Mouse (Mus musculus) spleen, embryonic (tissue): ENCODE data around the gene Nupl2.

ENCODE experiments used
- CTCF ChIA-PET: fragments of 350-600 bp; sonication (Branson Sonifier 250); formaldehyde crosslinking; loops from one replicate; lab custom pipeline; 2022; lab: Charles Lee

Nupl2 gene

DNA sequence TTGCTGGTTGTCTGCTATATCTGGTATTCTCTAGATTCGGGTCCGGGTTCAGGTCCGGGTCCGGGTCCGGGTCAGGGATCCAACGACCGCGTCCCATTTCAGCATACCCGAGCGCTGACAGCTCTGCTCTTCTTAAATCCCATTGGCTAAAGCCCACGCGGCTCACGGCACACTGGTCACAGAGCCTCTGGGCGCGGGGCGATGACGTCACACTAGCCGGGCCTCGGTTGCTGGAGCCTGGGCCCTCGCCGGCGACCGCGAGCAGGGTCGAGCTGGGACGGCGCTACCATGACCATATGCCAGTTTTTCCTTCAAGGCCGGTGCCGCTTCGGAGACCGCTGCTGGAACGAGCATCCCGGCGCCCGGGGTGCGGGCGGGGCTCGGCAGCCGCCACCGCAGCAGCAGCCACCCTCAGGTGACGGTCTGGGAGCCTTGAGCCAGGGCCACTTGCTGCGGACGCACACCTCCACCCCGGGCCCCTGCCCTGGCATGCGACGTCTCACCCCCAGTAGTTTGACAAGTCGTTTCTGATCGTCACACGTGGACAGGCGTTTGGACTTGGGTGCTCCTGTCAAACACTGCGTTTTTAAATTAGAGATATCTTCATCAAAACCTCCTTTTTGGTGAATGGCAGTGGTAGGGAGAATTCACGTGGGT lies at the start of gene Nupl2:
Gene Nupl2 (plus strand): TSS at position 175 of the 657 bp plus-strand sequence.
- CTCF ChIA-PET: no interaction called here

- CTCF ChIA-PET: no interaction called here
Observed at GRCm38 (mm10) chr5:24122221-24122620, 42.5 kb upstream of the Nupl2 start.

- CTCF ChIA-PET: no interaction called here
Observed at GRCm38 (mm10) chr5:24124175-24124574, 40.6 kb upstream of the Nupl2 start.

- CTCF ChIA-PET: no interaction called here
Observed at GRCm38 (mm10) chr5:24124579-24125276, 40.0 kb upstream of the Nupl2 start.

DNA sequence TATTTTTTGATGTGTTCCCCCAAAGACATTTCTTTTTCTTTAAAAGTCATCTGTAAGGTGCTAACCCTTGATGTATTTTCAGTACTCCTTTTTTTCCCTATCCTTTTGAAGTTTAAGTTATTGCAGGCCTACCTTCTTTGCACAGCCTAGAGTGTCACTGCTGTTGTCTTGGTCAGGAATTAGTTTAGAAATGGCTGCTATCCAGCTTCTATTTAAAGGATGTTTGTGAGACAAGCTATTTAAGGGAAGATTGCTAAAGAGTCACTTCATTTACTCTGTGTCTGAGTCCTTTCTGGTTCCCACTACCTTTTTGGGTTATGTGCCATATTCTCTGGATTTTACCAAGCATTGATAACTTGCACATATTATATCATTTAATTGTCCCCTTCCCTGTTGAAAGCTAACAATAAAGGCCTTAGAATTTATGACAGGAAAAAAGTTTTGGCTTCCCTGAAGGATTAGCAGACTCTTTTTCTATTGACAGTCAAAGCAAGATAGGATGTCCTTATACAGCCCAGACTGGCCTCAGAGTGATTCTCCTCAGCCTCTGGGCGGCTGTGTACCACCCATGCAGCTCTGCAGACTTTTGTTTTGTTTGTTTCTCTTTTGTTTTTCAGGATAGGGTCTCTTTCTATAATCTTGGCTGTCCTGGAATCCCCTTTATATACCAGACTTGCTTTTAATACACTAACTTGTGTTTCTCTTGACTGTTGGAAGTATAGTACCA lies 38.7 kb upstream of the Nupl2 start:
- CTCF ChIA-PET: no interaction called here

DNA sequence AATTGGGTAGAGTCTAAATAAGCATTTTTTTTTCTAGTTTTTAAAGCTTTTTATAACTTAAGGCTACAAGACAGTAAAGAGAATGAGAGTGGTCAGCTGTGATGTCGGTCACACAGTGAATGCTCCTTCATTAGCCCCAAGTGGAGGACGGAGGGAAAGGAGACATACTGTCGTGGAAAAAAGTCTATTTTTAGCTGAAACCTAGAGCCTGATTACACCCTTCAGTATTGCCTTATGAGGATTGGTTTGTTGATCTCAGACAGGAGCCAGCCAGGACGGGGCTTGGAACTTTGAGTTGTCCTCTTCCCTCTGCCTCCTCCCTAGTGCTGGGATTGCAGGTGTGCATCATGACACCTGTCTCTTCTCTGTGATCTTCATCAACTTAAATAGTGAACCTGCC lies 37.8 kb upstream of the Nupl2 start:
- CTCF ChIA-PET: no interaction called here

DNA sequence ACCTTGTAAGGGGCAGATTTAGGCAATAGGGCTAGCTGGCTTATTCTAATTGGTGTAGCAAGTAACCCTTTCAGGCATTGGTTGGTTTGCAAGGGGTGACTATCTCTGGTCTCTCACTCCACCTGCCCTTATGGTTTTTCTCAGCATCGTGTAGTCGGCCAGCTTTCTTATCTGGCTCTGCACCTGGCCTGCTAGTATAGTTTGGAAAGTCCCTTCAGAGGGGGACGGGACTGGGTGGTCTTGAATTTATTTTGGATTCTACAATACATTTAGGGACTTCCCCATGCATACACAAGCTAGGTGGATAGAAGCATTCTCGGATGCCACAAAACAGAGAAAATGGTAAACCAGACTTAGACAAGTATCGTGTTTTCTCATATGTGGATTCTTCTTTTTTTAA lies 17.8 kb upstream of the Nupl2 start:
- CTCF ChIA-PET: no interaction called here

- CTCF ChIA-PET: no interaction called here
Observed at GRCm38 (mm10) chr5:24152199-24152598, 12.6 kb upstream of the Nupl2 start.

GRCm38 (mm10) chr5:24156774-24157173 lies 8.0 kb upstream of the Nupl2 start:
- CTCF ChIA-PET: no interaction called here

DNA sequence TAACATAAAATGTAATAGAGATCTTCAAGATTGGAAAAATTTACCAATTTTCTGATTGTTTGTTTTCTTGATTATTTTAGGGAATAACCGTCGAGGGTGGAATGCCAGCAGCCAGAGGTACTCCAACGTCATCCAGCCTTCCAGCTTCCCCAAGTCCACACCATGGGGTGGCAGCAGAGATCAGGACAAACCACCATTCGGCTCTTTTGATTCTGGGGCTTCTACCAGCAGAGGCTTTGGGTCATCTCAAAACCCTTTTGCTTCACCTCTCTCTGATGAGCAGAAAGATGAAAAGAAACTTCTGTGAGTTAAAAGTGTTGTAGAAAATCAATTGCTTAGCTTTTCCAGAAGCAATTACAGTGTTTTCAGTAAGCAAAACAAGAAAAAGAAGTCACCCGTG lies 2.5 kb downstream of the Nupl2 start:
- CTCF ChIA-PET: no interaction called here

GRCm38 (mm10) chr5:24169881-24170280 lies 5.1 kb downstream of the Nupl2 start:
- CTCF ChIA-PET: no interaction called here

- CTCF ChIA-PET: no interaction called here
Observed at GRCm38 (mm10) chr5:24172092-24172491, 7.3 kb downstream of the Nupl2 start.

- CTCF ChIA-PET: no interaction called here
Observed at GRCm38 (mm10) chr5:24181514-24182295, 16.9 kb downstream of the Nupl2 start.

DNA sequence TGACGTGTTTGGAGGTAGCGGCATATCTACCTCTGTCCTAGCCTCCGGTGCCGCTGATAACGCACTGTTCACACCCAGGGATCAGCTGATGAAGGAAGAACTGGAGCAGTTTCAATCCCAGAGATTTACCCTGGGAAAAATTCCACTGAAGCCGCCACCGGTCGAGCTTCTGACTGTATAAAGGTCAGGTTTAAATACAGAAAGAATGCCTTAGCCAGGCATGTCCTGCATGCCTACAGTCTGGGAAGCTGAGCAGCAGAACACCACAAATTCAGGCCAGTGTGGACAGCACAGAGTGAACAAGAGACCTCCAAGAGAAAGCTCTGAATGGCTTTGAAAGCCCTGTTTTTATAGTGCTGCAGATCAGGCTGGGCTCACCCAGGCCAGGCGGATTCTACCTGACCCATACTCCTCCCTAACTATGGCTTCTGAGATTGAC lies 17.6 kb downstream of the Nupl2 start:
- CTCF ChIA-PET: no interaction called here

GRCm38 (mm10) chr5:24183096-24183495 lies 18.3 kb downstream of the Nupl2 start:
- CTCF ChIA-PET: no interaction called here

DNA sequence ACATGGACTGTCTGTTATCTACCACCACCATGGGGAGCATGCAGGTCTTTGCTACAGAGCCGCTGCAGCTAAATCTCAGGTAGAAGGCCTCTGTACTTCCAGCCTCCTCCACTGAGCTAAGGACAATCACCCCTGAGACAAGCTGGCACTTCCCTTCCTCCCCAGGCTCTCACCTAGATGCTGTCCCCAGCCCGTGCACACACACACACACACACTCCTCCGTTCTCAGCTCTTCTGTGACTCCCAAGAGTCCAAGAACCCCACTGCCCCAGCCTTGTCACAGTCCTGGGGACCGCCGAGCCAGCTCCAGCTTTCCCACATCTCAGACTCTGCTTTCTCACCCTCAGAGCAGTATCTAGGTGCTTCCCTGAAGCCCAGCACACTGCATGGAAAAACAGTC lies 19.2 kb downstream of the Nupl2 start:
- CTCF ChIA-PET: interaction anchor here (0.6 kb wide), 1 partner anchor 802 kb away, joined by 3 read pairs; no protein-coding TSS in a partner anchor

- CTCF ChIA-PET: no interaction called here
Observed at GRCm38 (mm10) chr5:24188476-24188875, 23.7 kb downstream of the Nupl2 start.

GRCm38 (mm10) chr5:24191821-24192220 lies 27.1 kb downstream of the Nupl2 start:
- CTCF ChIA-PET: no interaction called here

DNA sequence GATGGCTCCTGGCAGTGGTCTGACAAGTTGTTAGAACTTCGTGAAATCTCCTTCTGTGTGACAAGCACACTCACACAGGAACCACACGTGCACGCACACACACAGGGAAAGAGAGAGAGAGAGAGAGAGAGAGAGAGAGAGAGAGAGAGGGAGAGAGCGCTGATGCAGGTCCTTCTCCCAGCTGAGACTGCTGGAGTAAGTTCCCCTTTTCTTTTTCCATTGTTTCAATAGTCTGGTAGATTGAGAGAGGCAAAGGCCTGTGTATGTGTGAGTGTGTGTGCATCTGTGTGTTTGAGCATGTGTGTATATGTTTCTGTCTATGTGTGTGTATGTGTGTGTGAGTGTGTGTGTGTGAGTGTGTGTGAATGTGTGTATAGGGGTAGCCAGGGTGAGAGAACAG lies 36.2 kb downstream of the Nupl2 start:
- CTCF ChIA-PET: no interaction called here

DNA sequence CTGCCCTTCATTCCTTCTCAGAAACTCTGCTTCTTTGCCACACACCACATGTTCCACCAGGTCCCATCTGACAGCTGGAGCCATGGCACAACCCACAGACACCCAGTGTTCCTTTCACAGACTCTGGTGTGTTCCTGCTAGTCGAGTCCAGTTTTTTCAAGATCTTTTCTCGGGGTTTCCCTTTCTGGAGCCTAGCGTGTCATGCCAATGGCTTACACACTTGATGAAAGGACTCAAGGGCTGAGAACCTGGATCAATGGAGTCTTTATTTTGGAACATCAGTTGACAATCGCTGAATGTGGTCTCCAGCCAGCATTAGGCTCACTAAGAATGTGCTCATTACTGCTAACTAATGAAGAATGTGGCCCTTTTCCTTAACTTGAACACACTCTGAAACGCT lies 37.7 kb downstream of the Nupl2 start:
- CTCF ChIA-PET: no interaction called here

DNA sequence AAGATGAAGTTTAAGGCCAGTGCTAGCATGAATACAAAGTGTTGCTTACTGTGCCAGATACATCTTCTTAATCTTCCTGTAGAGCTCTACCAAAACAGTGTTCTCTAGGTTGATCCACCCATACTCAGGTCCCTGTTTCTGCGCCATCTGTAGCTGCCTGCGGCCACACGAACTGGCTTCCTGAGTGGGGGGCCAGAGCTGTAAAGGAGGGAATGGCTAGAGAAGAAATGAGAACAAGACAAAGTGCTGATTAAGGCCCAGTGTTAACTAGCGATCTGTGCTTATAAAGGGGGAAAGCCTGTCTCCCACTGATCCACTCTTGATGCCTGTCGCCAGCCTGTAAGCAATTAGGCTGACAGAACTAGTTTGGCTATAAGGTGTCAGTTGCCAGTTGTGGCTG lies 38.5 kb downstream of the Nupl2 start:
- CTCF ChIA-PET: no interaction called here

- CTCF ChIA-PET: no interaction called here
Observed at GRCm38 (mm10) chr5:24207965-24208364, 43.2 kb downstream of the Nupl2 start.
